Mouse (Mus musculus) thymus, adult 2 months (tissue): ENCODE data around the gene Ufc1.

ENCODE experiments used
- CTCF ChIP-seq: fragments of 200-500 bp; IDR thresholded peaks from 2 replicates; pipeline ENCODE4 v1.5.1; 2012; ENCODE audit warnings: mild to moderate bottlenecking, control low read depth, low read length, moderate library complexity, borderline replicate concordance; ENCODE audit not compliant: control insufficient read depth, poor library complexity, insufficient read depth; ENCODE audit errors: extremely low read depth
- POLR2A ChIP-seq: fragments of 200-500 bp; IDR thresholded peaks from 2 replicates; pipeline ENCODE4 v1.6.1; 2012; ENCODE audit warnings: mild to moderate bottlenecking, low read length, control low read depth, moderate library complexity; ENCODE audit not compliant: control insufficient read depth, poor library complexity, insufficient read depth; ENCODE audit errors: extremely low read depth

GRCm38 (mm10) chr1:171272086-171272485 is 22.7 kb downstream of the Ufc1 start:
- TF ChIP-seq POLR2A (no peak), CTCF (no peak)
